Mouse (Mus musculus): ENCODE data around the gene Atp13a5. TPM values are rescaled to one million over a fixed set of nuclear protein-coding genes. Genes with fewer than 3 reads are reported as not detected.

Gene Atp13a5
- polyA plus RNA-seq, 1 experiment from 2014 or later, result 0.36 TPM

- Histone ChIP-seq H3K9me3 (no peaks in the 10 kb centered on the region), H3K4me2 (no peak overlapping the region), H3K9ac (no peak overlapping the region), H3K27me3 (no peaks in the 10 kb centered on the region), H3K27ac (no peak overlapping the region), H3K4me1 (no peaks in the 10 kb centered on the region), H3K36me3 (no peaks in the 10 kb centered on the region), H3K4me3 (no peak overlapping the region)
- WGBS, result 86% methylated on average over 3 of the region's 3 CpGs
- no peak for ATAC-seq (ENCODE audit: insufficient number of reproducible peaks, low FRiP score, low TSS enrichment, low read depth)
These were observed 63.1 kb downstream of the Atp13a5 start for GRCm38 (mm10) chr16:29315391-29315790.

GRCm38 (mm10) chr16:29314991-29315390, 63.5 kb downstream of the Atp13a5 start:
- H3K4me2 ChIP-seq, result no peak overlapping the region
- H3K27me3 ChIP-seq, result no peaks in the 10 kb centered on the region
- H3K9me3 ChIP-seq, result no peaks in the 10 kb centered on the region
- H3K9ac ChIP-seq, result no peak overlapping the region
- no peak overlapping the region for H3K4me3 ChIP-seq
- no peaks in the 10 kb centered on the region for H3K4me1 ChIP-seq
- H3K27ac ChIP-seq, result no peak overlapping the region
- WGBS, result 81% methylated on average over 3 of the region's 3 CpGs
- no peaks in the 10 kb centered on the region for H3K36me3 ChIP-seq
- ATAC-seq (ENCODE audit: insufficient number of reproducible peaks, low FRiP score, low TSS enrichment, low read depth), result no peak

GRCm38 (mm10) chr16:29297555-29298021, 80.9 kb downstream of the Atp13a5 start:
- no peak overlapping the region for H3K27ac ChIP-seq
- ATAC-seq (ENCODE audit: insufficient number of reproducible peaks, low FRiP score, low TSS enrichment, low read depth), result no peak
- H3K36me3 ChIP-seq, result no peaks in the 10 kb centered on the region
- H3K9me3 ChIP-seq, result no peaks in the 10 kb centered on the region
- no peaks in the 10 kb centered on the region for H3K27me3 ChIP-seq
- no peak overlapping the region for H3K4me2 ChIP-seq
- H3K4me3 ChIP-seq, result no peak overlapping the region
- H3K4me1 ChIP-seq, result peaks cover 3% of the 10 kb centered on the region; the same call in 1 of the 2 replicates
- H3K9ac ChIP-seq, result no peak overlapping the region
- 69% methylated on average over 9 of the region's 9 CpGs for WGBS

GRCm38 (mm10) chr16:29280691-29281090, 97.8 kb downstream of the Atp13a5 start:
- ATAC-seq (ENCODE audit: insufficient number of reproducible peaks, low FRiP score, low TSS enrichment, low read depth), result no peak
- H3K9ac ChIP-seq, result no peak overlapping the region

GRCm38 (mm10) chr16:29254325-29254724, 124.2 kb downstream of the Atp13a5 start:
- whole genome bisulfite sequencing, result 85% methylated on average over 4 of the region's 4 CpGs
- ATAC-seq (ENCODE audit: insufficient number of reproducible peaks, low FRiP score, low TSS enrichment, low read depth), result no peak
- no peaks in the 10 kb centered on the region for H3K36me3 ChIP-seq
- no peak overlapping the region for H3K4me3 ChIP-seq
- H3K4me1 ChIP-seq, result no peaks in the 10 kb centered on the region
- H3K9me3 ChIP-seq, result no peaks in the 10 kb centered on the region
- H3K9ac ChIP-seq, result no peak overlapping the region
- no peak overlapping the region for H3K27ac ChIP-seq
- H3K4me2 ChIP-seq, result no peak overlapping the region
- H3K27me3 ChIP-seq, result no peaks in the 10 kb centered on the region

More at GRCm38 (mm10) chr16:29280691-29281090, 97.8 kb downstream of the Atp13a5 start:
- Histone ChIP-seq H3K4me3 (no peak overlapping the region), H3K4me2 (no peak overlapping the region), H3K36me3 (no peaks in the 10 kb centered on the region), H3K4me1 (no peaks in the 10 kb centered on the region), H3K27me3 (no peaks in the 10 kb centered on the region), H3K27ac (no peak overlapping the region), H3K9me3 (no peaks in the 10 kb centered on the region)
- 65% methylated on average over 5 of the region's 5 CpGs for WGBS

GRCm38 (mm10) chr16:29235951-29236350, 142.6 kb downstream of the Atp13a5 start:
- H3K4me3 ChIP-seq, result no peak overlapping the region
- no peak overlapping the region for H3K9ac ChIP-seq
- WGBS, result 80% methylated on average over 5 of the region's 5 CpGs
- no peaks in the 10 kb centered on the region for H3K9me3 ChIP-seq
- H3K27me3 ChIP-seq, result no peaks in the 10 kb centered on the region
- H3K4me2 ChIP-seq, result no peak overlapping the region
- no peak for ATAC-seq (ENCODE audit: insufficient number of reproducible peaks, low FRiP score, low TSS enrichment, low read depth)
- H3K27ac ChIP-seq, result no peak overlapping the region
- no peaks in the 10 kb centered on the region for H3K4me1 ChIP-seq
- no peaks in the 10 kb centered on the region for H3K36me3 ChIP-seq

GRCm38 (mm10) chr16:29216395-29217295, 161.9 kb downstream of the Atp13a5 start:
- no peaks in the 10 kb centered on the region for H3K9me3 ChIP-seq
- no peak overlapping the region for H3K9ac ChIP-seq
- no peaks in the 10 kb centered on the region for H3K4me1 ChIP-seq
- no peak overlapping the region for H3K4me2 ChIP-seq
- H3K4me3 ChIP-seq, result no peak overlapping the region
- 77% methylated on average over 5 of the region's 5 CpGs for WGBS
- no peak for ATAC-seq (ENCODE audit: insufficient number of reproducible peaks, low FRiP score, low TSS enrichment, low read depth)
- no peaks in the 10 kb centered on the region for H3K36me3 ChIP-seq
- peaks cover 11% of the 10 kb centered on the region for H3K27me3 ChIP-seq
- H3K27ac ChIP-seq, result no peak overlapping the region

GRCm38 (mm10) chr16:29209605-29210411, 168.7 kb downstream of the Atp13a5 start, which contains the start of gene Hrasls:
TSS of gene Hrasls (plus strand) at chr16:29209695.
- H3K4me1 ChIP-seq, result peaks cover 19% of the 10 kb centered on the region
- peak within 1 kb of the TSS; percentile 86 for H3K4me2 ChIP-seq
- no peak for ATAC-seq (ENCODE audit: insufficient number of reproducible peaks, low FRiP score, low TSS enrichment, low read depth)
- WGBS, result 2% methylated on average over 39 of the region's 39 CpGs
- peaks cover 50% of the 10 kb centered on the region for H3K27me3 ChIP-seq
- H3K9me3 ChIP-seq, result no peaks in the 10 kb centered on the region
- no peak within 1 kb of the TSS for H3K27ac ChIP-seq
- no peaks in the 10 kb centered on the region for H3K36me3 ChIP-seq
- peak within 1 kb of the TSS; percentile 17 for H3K9ac ChIP-seq
- H3K4me3 ChIP-seq, result peak within 1 kb of the TSS; percentile 39

- Histone ChIP-seq H3K4me2 (no peak overlapping the region), H3K27ac (no peak overlapping the region), H3K4me1 (peaks cover 22% of the 10 kb centered on the region), H3K36me3 (no peaks in the 10 kb centered on the region), H3K9ac (no peak overlapping the region), H3K9me3 (no peaks in the 10 kb centered on the region), H3K4me3 (no peak overlapping the region), H3K27me3 (peaks cover 49% of the 10 kb centered on the region)
- no peak for ATAC-seq (ENCODE audit: insufficient number of reproducible peaks, low FRiP score, low TSS enrichment, low read depth)
- WGBS, result 52% methylated on average over 7 of the region's 7 CpGs
These were observed 169.7 kb downstream of the Atp13a5 start for GRCm38 (mm10) chr16:29208841-29209240.

- WGBS, result 21% methylated on average over 2 of the region's 2 CpGs
- no peak for ATAC-seq (ENCODE audit: insufficient number of reproducible peaks, low FRiP score, low TSS enrichment, low read depth)
- no peak overlapping the region for H3K4me2 ChIP-seq
These were observed 173.0 kb downstream of the Atp13a5 start for GRCm38 (mm10) chr16:29205581-29205980.

GRCm38 (mm10) chr16:29204875-29205274, 173.7 kb downstream of the Atp13a5 start:
- no peak overlapping the region for H3K4me2 ChIP-seq
- no peak overlapping the region for H3K4me3 ChIP-seq
- WGBS, result 17% methylated on average over 7 of the region's 7 CpGs
- no peak overlapping the region for H3K27ac ChIP-seq
- no peaks in the 10 kb centered on the region for H3K36me3 ChIP-seq
- ATAC-seq (ENCODE audit: insufficient number of reproducible peaks, low FRiP score, low TSS enrichment, low read depth), result no peak
- no peaks in the 10 kb centered on the region for H3K9me3 ChIP-seq
- H3K27me3 ChIP-seq, result peaks cover 22% of the 10 kb centered on the region
- no peak overlapping the region for H3K9ac ChIP-seq
- peaks cover 15% of the 10 kb centered on the region for H3K4me1 ChIP-seq

More at GRCm38 (mm10) chr16:29205581-29205980, 173.0 kb downstream of the Atp13a5 start:
- Histone ChIP-seq H3K4me1 (peaks cover 22% of the 10 kb centered on the region), H3K4me3 (no peak overlapping the region), H3K36me3 (no peaks in the 10 kb centered on the region), H3K27ac (no peak overlapping the region), H3K9ac (no peak overlapping the region), H3K9me3 (no peaks in the 10 kb centered on the region), H3K27me3 (peaks cover 29% of the 10 kb centered on the region)

All from limb, embryonic 15.5 days (tissue).